Mouse (Mus musculus) lung, postnatal 36 days (tissue): ENCODE measurements around the gene Xirp2.

Experiments used
- DNase-seq: peaks from one replicate; pipeline ENCODE4 v3.0.0; 2022; ENCODE audit warnings: mixed read lengths

Gene Xirp2

GRCm38 (mm10) chr2:67565480-67566331 lies 119.9 kb downstream of the Xirp2 start, which contains the start of gene B3galt1:
Gene B3galt1 (plus strand): TSS chr2:67565871.
- peak; percentile 59 for DNase-seq

GRCm38 (mm10) chr2:67566566-67566965 lies 120.8 kb downstream of the Xirp2 start:
- no peak for DNase-seq

GRCm38 (mm10) chr2:67567141-67567680 lies 121.4 kb downstream of the Xirp2 start:
- DNase-seq: no peak
